Mouse (Mus musculus) heart, embryonic 13.5 days (tissue): ENCODE measurements around the gene Adar. TPM values are rescaled to one million over a fixed set of nuclear protein-coding genes. Genes with fewer than 3 reads are reported as not detected.

ENCODE experiments used
- ATAC-seq: fragments of 200-750 bp; cut with Nextera tagmentation; 2 replicates; pipeline ENCODE4 v1.8.0; 2017; ENCODE audit warnings: moderate TSS enrichment; ENCODE audit not compliant: insufficient number of reproducible peaks, low FRiP score, low TSS enrichment; ENCODE audit errors: extremely low read depth
- H3K27ac ChIP-seq: fragments of 300-500 bp; sonication (generic); replicated peaks from 2 replicates; pipeline ENCODE4 v1.5.1; 2015; ENCODE audit warnings: moderate library complexity, mild to moderate bottlenecking, inconsistent platforms
- H3K27me3 ChIP-seq: fragments of 300-500 bp; sonication (generic); replicated peaks from 2 replicates; pipeline ENCODE4 v1.6.1; 2015; ENCODE audit warnings: mild to moderate bottlenecking, inconsistent platforms
- H3K36me3 ChIP-seq: fragments of 300-500 bp; sonication (generic); 2 replicates; pipeline ENCODE4 v1.6.1; 2015; ENCODE audit warnings: mild to moderate bottlenecking, inconsistent platforms
- H3K4me1 ChIP-seq: fragments of 300-500 bp; sonication (generic); 2 replicates; pipeline ENCODE4 v1.6.1; 2015; ENCODE audit warnings: inconsistent platforms
- H3K4me2 ChIP-seq: fragments of 300-500 bp; sonication (generic); 2 replicates; pipeline ENCODE4 v1.6.1; 2015; ENCODE audit warnings: inconsistent platforms, mild to moderate bottlenecking, moderate library complexity
- H3K4me3 ChIP-seq: fragments of 300-500 bp; sonication (generic); 2 replicates; pipeline ENCODE4 v1.5.1; 2015; ENCODE audit warnings: moderate library complexity, mild to moderate bottlenecking, inconsistent platforms
- H3K9ac ChIP-seq: fragments of 300-500 bp; sonication (generic); 2 replicates; pipeline ENCODE4 v1.6.1; 2015; ENCODE audit warnings: inconsistent platforms, mild to moderate bottlenecking, moderate library complexity
- H3K9me3 ChIP-seq: fragments of 300-500 bp; sonication (generic); 2 replicates; pipeline ENCODE4 v1.6.1; 2016; ENCODE audit warnings: inconsistent platforms
- WGBS: fragments of 180-500 bp; shearing (Covaris S2); methylation state at CpG from one replicate; pipeline ENCODE4 v1.1.7; 2015; ENCODE audit warnings: mixed read lengths; 5-methylcytosine and 5-hydroxymethylcytosine counted together
- polyA plus RNA-seq: library from polyadenylated mRNA; unstranded; fragments of >200 nt; fragmentation: Nextera tagmentation; extraction: Ambion mirVana; gene quantifications from 2 replicates; pipeline ENCODE4 v1.2.1, GENCODE M21; 2015

Gene Adar
- polyA plus RNA-seq, 1 experiment from 2014 or later = 7.8 TPM

DNA sequence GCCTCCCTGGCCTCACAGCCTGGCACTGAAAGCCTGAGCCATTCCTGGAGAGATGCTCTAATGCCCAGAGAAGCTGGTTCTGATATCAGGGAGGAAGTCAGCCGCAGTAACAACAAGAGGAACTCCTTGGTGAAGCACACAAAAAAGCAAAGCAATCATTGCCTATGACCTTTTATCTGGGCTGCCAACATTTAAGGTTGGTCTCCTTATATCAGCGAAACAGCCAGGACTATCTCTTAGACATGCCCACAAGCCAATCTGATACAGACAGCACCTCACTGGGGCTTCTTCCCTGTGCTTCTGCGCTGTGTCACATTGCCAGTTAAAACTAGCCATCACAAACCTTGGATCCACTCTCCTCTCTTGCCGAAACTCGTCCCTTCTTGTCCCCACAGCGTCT is 23.7 kb downstream of the Adar start:
- no peak overlapping the region for H3K4me2 ChIP-seq
- peaks cover 81% of the 10 kb centered on the region for H3K36me3 ChIP-seq
- no peaks in the 10 kb centered on the region for H3K9me3 ChIP-seq
- peaks cover 9% of the 10 kb centered on the region for H3K4me1 ChIP-seq
- no peak overlapping the region for H3K4me3 ChIP-seq
- WGBS = 87% methylated on average over 6 of the region's 6 CpGs
- H3K9ac ChIP-seq = no peak overlapping the region
- no peak overlapping the region for H3K27ac ChIP-seq
- H3K27me3 ChIP-seq = no peaks in the 10 kb centered on the region
- no peak for ATAC-seq

DNA sequence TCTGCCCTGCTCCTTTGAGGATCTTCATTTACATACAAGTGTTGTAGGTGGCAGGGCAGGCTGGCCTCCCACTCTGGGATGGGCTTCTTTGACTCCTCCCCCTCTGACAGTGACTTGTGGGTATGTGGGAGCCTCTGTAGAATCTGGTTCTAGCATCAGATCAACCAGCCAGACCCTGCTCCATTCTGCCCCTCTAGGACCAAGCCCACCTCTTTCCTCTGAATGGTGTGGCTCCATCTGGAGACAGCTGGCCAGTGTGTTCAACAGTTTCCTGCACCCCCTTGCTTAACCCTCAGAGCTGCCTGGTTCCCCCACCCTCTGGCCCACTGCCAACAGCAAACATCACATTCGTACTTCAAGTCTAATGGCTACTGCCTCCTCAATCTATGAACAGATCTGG is 37.5 kb downstream of the Adar start:
- Histone ChIP-seq H3K9me3 (no peaks in the 10 kb centered on the region), H3K27ac (no peak overlapping the region), H3K27me3 (peaks cover 2% of the 10 kb centered on the region; the same call in 1 of the 2 replicates), H3K9ac (no peak overlapping the region), H3K4me2 (no peak overlapping the region), H3K4me1 (no peaks in the 10 kb centered on the region), H3K36me3 (peaks cover 45% of the 10 kb centered on the region), H3K4me3 (no peak overlapping the region)
- 50% methylated on average over 1 of the region's 1 CpGs for WGBS
- no peak for ATAC-seq

DNA sequence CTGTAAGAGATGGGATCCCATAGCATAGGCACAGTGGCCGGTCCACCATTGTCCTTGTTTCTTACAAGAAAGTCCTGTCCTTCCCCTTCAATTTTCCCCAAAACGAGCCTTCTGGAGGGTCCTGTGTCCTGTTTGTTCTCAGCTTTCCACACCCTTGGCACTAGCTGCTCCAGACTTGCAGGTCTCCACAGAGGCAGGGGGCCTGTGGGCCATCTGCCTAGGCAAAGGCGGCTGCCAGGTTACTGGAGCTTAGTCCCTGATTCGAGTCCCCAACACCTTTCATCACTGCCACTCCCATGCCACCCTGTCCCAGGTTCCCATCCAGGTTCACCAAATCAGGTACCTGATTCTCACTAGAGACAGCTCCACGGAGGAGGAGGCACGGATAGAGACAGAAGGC is 40.5 kb downstream of the Adar start:
- Histone ChIP-seq H3K27ac (no peak overlapping the region), H3K4me1 (no peaks in the 10 kb centered on the region), H3K9ac (no peak overlapping the region), H3K4me3 (no peak overlapping the region), H3K27me3 (peaks cover 12% of the 10 kb centered on the region; the same call in 1 of the 2 replicates), H3K4me2 (no peak overlapping the region), H3K9me3 (no peaks in the 10 kb centered on the region), H3K36me3 (peaks cover 16% of the 10 kb centered on the region)
- no peak for ATAC-seq
- 60% methylated on average over 6 of the region's 6 CpGs for WGBS

DNA sequence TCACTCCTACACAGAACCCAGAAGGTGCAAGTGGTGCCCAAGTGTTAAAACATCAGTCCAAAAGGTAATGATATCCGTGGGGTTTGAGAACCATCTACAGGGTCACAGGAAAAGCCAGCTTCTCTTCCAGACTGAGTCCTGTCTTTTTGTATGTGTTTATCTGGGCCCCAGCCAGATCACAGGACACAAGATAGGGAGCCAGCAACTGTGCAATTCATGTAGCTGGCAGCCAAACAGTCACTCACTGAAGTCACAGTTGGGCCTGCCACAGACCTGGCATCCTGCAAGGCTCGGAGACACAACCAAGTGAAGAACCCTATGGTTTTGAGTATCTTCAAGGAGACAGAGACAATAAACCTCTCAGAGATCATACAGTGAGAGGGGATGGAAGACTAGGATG is 43.0 kb downstream of the Adar start:
- no peak for ATAC-seq
- Histone ChIP-seq H3K4me1 (no peaks in the 10 kb centered on the region), H3K4me2 (no peak overlapping the region), H3K27ac (no peak overlapping the region), H3K4me3 (no peak overlapping the region), H3K36me3 (no peaks in the 10 kb centered on the region), H3K9ac (no peak overlapping the region), H3K9me3 (no peaks in the 10 kb centered on the region), H3K27me3 (peaks cover 35% of the 10 kb centered on the region)
- WGBS = 63% methylated on average over 2 of the region's 2 CpGs

DNA sequence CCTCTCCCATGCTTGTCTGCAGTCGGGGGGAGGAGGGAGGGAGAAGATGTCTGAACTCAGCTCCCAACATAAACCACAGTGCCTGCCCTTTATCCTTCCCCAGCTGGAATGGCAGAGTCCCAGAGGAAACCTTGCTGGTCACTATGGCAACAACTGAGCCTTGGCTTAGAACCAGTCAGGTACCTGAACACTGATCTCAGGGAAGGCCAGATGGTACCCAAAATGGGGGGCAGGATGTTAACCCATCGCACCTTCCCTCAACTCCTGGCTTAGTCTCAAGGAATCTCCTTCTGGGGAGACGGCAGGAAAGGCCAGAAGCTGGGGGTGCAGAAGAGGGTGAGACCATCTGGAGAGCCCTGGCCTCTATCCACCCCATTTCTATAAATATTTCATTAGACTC is 45.0 kb downstream of the Adar start:
- 67% methylated on average over 3 of the region's 3 CpGs for WGBS
- no peak for ATAC-seq
- Histone ChIP-seq H3K27ac (no peak overlapping the region), H3K4me1 (peaks cover 6% of the 10 kb centered on the region; the same call in 1 of the 2 replicates), H3K9ac (no peak overlapping the region), H3K4me3 (no peak overlapping the region), H3K4me2 (no peak overlapping the region), H3K27me3 (peaks cover 53% of the 10 kb centered on the region), H3K9me3 (no peaks in the 10 kb centered on the region), H3K36me3 (no peaks in the 10 kb centered on the region)

DNA sequence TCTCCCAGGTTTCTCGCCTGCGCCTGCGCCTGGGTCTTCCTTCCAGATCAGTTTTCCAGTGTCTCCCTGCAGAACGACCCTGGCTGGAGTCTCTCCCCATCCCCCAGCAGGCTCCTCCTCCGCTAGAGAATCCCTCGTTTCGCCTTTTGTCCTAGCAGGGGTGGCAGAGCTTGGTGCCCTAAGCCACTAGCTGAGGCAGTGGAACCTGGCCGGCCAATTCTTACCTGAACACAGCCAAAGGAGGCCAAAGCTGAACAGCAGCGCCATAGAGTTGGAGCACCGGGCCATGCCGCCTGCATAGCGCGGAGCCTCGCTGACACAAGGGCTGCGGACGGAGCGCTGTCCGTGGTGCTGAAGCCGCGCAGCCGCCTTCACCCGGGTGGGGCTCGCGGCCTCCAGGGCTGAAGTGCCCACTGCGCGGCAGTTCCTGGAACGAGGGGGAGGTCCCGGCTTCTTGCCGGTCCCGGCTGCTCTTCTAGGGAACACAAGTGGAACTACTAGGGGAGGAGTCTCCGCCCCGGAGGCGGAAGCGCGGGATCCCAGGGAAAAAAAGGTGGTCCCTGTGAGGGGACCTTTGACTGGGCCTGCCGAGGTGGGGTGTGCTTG is 49.4 kb downstream of the Adar start, which contains the start of gene Chrnb2:
TSS of gene Chrnb2 (minus strand) at position 514 of the 606 bp plus-strand sequence.
- H3K9ac ChIP-seq = no peak within 1 kb of the TSS
- ATAC-seq = no peak; the same call in 1 of the 2 replicates
- no peak within 1 kb of the TSS for H3K27ac ChIP-seq
- peak within 1 kb of the TSS; percentile 25 for H3K4me3 ChIP-seq
- no peaks in the 10 kb centered on the region for H3K9me3 ChIP-seq
- 0 out of 2 replicates have a peak, but pooled peaks cover 2% of the 10 kb centered on the region for H3K36me3 ChIP-seq
- H3K4me2 ChIP-seq = peak within 1 kb of the TSS; percentile 57
- H3K27me3 ChIP-seq = peaks cover 67% of the 10 kb centered on the region
- WGBS = under 1% methylated on average over 36 of the region's 36 CpGs
- H3K4me1 ChIP-seq = peaks cover 6% of the 10 kb centered on the region; the same call in 1 of the 2 replicates

DNA sequence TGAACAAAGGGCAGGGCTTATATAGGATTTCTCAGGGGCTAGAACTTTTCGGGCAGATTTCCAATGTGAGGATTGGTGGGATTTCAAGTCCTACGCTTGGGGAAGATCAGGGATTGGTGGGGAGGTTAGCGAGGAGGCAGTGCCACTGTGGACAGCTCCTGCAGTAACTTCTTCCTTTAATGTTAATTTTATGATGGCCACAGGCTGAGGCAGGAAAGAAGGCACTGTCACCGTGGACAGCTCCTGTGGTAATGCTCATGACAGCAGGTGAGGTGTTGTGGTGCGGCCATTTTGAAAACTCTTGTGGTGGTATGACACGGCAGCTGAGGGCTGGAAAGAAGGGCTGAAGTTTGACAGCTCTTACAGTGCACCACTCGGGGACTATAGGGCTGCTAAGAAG is 54.8 kb downstream of the Adar start:
- Histone ChIP-seq H3K36me3 (0 out of 2 replicates have a peak, but pooled peaks cover 4% of the 10 kb centered on the region), H3K27ac (no peak overlapping the region), H3K4me3 (no peak overlapping the region), H3K9me3 (no peaks in the 10 kb centered on the region), H3K9ac (no peak overlapping the region), H3K4me2 (no peak overlapping the region), H3K27me3 (peaks cover 18% of the 10 kb centered on the region), H3K4me1 (peaks cover 18% of the 10 kb centered on the region)
- 65% methylated on average over 7 of the region's 7 CpGs for WGBS
- no peak for ATAC-seq

DNA sequence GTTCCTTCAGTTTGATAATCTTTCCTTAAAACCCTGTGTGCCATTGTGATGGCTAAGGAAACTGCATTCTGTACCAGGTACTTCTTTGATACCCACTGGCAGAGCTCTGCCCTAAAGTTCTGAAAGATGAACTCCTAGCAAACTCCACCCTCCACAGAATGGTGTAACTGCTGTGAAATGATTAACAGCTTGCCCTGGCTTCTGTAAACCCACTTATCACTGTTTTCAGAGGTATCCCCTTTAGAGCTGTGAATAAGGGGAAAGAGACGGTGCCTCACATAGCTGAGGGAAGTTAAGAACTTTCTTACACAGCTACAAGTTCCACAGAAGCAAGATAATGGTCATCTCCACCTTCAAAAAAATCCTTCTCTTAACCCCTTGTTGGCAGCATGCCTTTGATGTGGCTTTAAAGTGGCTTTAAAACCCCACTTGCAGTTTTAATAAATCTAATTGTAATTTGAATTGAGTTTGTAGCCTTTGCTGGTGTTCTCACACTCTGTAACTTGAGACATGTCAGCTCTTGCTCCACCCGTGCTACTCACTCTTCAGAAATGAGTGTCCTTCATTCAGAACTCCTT is 55.7 kb downstream of the Adar start:
- Histone ChIP-seq H3K36me3 (0 out of 2 replicates have a peak, but pooled peaks cover 4% of the 10 kb centered on the region), H3K4me1 (peaks cover 27% of the 10 kb centered on the region), H3K4me3 (no peak overlapping the region), H3K9ac (no peak overlapping the region), H3K27me3 (peaks cover 9% of the 10 kb centered on the region), H3K4me2 (no peak overlapping the region), H3K9me3 (no peaks in the 10 kb centered on the region), H3K27ac (no peak overlapping the region)
- WGBS = 46% methylated on average over 2 of the region's 2 CpGs
- no peak for ATAC-seq

DNA sequence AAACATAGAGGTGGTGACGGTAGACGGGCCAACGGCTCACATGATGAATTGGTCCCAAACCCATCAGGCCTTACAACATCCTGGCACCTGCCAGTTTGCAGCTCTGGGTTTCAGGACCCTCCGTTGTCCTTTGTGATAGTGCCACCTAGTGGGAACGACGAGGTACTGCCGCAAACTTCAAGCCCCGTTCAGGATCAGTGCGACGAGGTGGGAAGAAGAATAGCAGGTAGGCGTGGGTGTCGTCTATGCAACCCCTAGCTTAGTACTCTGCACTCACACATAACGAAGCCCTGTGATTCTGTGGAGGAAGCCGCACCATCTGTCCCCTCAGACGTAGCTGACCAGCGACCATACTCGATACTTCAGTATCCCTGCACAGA is 57.8 kb downstream of the Adar start:
- ATAC-seq = peak; percentile 38

DNA sequence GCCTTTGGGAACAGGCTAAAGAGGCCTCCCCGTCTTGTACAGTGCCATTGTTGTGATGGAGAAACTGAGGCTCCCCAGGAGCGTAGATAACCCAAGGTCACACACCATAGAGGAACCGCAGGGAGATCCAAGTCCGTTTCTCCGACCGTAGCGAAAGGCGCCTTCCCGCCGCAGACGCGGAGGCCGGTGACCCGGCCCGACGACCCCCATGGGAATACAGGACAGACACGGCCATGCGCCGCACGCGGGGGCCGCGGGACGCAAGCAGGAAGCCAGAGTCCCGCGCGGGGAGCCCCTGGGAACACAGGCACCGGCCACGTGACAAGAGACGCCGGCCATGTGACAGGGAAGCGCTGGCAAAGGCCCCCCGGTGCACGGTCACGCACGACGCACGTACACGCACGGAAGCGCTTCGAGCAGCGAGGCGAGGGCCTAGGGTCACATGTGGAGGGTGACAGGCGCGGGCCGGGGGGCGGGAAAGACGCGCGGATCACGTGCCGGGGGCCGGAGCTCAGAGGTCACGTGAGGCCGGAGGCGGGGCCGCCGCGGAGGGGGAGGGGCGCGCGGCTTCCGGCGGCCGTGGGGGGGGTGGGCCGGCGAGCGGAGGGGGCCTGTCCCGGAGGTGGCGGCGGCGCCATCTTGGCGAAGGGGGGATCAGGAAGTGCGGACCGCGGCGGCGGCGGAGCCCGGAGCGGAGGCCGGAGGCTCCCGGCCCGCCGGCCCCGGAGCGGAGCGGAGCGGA is 58.3 kb downstream of the Adar start, which contains the start of gene Ube2q1:
TSS of gene Ube2q1 (plus strand) at position 649 of the 742 bp plus-strand sequence.
- peaks cover 33% of the 10 kb centered on the region for H3K4me1 ChIP-seq
- no peaks in the 10 kb centered on the region for H3K9me3 ChIP-seq
- H3K27me3 ChIP-seq = no peaks in the 10 kb centered on the region
- peaks cover 28% of the 10 kb centered on the region for H3K36me3 ChIP-seq
- peak within 1 kb of the TSS; percentile 89 for H3K4me2 ChIP-seq
- WGBS = 1% methylated on average over 74 of the region's 90 CpGs
- peak within 1 kb of the TSS; percentile 74 for H3K4me3 ChIP-seq
- peak within 1 kb of the TSS; percentile 97 for H3K27ac ChIP-seq
- peak; percentile 92 for ATAC-seq
- H3K9ac ChIP-seq = peak within 1 kb of the TSS; percentile 99

More for the DNA sequence above, 57.8 kb downstream of the Adar start:
- Histone ChIP-seq H3K4me3 (peak overlapping the region; percentile 74), H3K27me3 (no peaks in the 10 kb centered on the region), H3K9ac (peak overlapping the region; percentile 99), H3K9me3 (no peaks in the 10 kb centered on the region), H3K36me3 (peaks cover 22% of the 10 kb centered on the region), H3K27ac (peak overlapping the region; percentile 97), H3K4me1 (peaks cover 33% of the 10 kb centered on the region), H3K4me2 (peak overlapping the region; percentile 89)
- WGBS = 2% methylated on average over 17 of the region's 17 CpGs

DNA sequence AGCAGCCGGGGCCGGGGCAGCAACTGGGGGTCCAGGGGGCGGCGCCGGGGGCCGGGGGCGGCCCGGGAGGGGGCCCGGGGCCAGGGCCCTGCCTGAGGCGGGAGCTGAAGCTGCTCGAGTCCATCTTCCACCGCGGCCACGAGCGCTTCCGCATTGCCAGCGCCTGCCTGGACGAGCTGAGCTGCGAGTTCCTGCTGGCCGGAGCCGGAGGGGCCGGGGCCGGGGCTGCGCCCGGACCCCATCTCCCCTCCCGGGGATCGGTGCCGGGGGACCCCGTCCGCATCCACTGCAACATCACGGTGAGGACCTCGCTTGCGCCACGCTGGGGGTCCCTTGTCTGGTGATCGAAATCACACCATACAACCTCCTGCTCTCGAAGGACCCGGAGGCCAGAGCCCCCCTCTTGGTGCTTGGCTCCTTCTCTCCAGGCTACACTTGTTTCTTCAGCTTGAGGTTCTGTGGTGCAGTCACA is 59.0 kb downstream of the Adar start:
- H3K36me3 ChIP-seq = peaks cover 34% of the 10 kb centered on the region
- H3K9me3 ChIP-seq = no peaks in the 10 kb centered on the region

More for the DNA sequence above, 59.0 kb downstream of the Adar start:
- no peaks in the 10 kb centered on the region for H3K27me3 ChIP-seq
- peak overlapping the region; percentile 97 for H3K27ac ChIP-seq
- H3K4me3 ChIP-seq = peak overlapping the region; percentile 74
- under 1% methylated on average over 28 of the region's 37 CpGs for whole genome bisulfite sequencing
- peak overlapping the region; percentile 89 for H3K4me2 ChIP-seq
- peaks cover 33% of the 10 kb centered on the region for H3K4me1 ChIP-seq
- peak overlapping the region; percentile 99 for H3K9ac ChIP-seq
- ATAC-seq = 0 out of 2 replicates have a peak, but pooled peaks have one; percentile 1
